Mouse (Mus musculus): ENCODE results near the gene Rpn1.
A peak's percentile ranks its signal among the peaks of the same experiment; 100 is the strongest.
"Not testable (repeated sequence)": the region's sequence is repeated elsewhere in the genome, so short reads cannot be mapped to it uniquely, and the experiment has no call there.

The Rpn1 gene

DNA sequence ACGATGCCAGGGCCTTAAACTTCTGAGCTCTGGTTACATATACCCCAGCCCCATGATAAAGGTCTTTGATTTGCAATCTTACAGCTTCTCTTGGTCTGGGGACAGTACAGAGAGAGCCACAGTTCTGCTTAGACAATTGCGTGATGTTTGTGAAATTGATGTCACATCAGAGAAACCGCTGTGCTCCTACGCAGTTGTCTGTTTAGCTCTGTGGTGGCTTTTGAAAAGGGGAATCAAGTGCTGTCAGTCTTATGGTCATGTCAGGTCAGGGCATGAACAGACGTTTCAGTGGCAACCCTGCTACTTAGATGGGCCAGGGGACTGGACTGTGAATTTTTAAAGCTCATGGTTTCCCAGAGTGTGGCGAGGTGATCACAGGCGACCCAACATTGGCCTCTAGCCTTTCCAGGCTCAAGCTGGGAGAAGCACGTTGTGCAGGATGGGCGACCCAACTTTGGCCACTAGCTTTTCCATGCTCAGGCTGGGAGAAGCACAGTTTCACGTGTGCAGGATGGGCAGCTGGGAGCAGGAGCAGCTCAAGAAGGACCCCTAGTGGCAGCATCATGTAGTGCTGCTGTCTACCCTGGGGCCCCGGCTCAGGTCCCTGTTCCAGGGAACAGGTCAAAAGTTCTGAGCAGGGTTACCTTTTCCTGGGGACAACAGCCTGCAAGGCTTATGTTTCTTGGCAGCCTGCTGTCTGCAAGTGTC, 39.0 kb downstream of the Rpn1 start:
- no peak for DNase-seq

DNA sequence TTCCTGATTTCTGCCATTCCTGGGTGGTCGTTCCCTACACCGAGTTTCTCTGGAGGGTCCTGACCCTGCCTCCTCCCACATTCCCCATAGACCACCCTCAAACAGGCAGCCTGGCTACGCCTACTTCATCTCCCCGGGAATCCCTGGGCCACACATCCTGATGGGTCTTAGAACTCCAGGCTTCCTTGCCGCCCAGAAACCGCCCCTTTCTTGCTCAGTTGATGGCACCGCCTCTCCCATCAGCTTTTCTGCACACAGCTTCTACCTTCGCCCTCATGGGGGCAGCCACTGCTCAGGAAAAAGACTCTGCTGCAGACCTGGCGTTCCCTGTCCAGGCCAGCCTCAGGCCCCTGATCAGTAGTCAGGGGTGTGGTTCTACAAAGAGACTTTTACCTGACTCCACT, 39.6 kb downstream of the Rpn1 start:
- peak; percentile 65 for DNase-seq

DNA sequence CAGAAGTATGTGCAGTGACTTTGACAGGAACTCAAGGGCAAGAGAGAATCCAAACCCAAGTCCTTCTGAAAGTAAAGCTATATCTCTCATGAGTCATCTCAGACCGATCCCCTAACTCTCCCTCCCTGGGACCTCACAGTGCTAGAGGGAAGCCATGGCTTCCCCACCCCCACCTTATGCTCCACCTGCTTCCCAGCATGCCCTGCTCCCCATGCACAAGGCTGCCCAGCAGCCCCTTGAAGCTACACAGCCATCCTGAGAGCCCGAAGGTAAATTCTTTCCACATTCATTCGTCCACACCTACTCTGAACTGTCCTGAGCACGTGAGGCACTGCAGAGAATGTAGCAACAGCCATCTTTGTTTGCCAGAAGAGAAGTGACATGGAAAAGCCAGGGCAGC, 40.3 kb downstream of the Rpn1 start:
- no peak for DNase-seq

- not testable (repeated sequence) for DNase-seq
Measured at GRCm38 (mm10) chr6:88125815-88126214, 41.5 kb downstream of the Rpn1 start.

GRCm38 (mm10) chr6:88131521-88131920, 47.2 kb downstream of the Rpn1 start:
- DNase-seq: no peak

- DNase-seq: no peak
Measured at GRCm38 (mm10) chr6:88132051-88132450, 47.8 kb downstream of the Rpn1 start.

DNA sequence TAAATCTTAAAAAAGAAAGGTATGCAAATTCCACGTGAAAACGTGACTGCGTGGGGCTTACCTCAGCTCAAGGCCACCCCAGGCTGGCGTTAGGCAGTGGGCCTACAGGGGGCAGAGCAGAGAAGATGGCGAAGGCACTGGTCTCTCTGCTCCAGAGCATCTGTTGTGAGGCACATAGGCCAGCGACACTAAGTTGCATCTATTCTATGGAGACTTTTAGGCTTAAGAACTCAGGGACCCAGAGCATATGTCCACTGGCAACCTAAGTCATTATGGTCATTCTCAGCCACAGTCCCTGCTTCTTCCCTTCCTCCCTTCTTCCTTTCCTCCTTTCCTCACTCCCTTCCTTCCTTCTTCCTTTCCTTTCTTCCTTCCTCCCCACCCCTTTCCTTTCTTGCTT, 48.8 kb downstream of the Rpn1 start:
- no peak for DNase-seq

- peak; percentile 24 for DNase-seq
Measured at GRCm38 (mm10) chr6:88133878-88134277, 49.6 kb downstream of the Rpn1 start.

GRCm38 (mm10) chr6:88136201-88136631, 51.9 kb downstream of the Rpn1 start:
- DNase-seq: peak; percentile 16

DNA sequence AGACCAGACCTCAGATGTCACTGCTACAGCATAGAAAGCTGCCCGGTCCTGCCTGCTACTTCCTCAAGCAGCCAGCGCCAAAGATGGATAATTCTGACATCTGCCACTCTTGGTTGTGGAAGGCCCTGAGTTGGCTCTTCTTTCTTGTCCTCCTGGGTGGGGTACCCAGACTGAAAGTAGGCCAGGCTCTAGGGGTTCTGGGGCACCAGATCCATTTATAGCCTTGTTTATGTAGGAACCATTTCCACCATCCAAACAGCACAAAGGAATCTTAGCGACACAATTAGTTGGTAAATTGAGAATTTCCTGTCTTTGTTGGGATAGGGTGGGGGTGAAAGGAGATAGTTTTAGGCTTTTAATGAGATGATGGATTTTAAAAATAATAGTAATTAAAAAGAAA, 54.2 kb downstream of the Rpn1 start:
- DNase-seq: no peak

DNA sequence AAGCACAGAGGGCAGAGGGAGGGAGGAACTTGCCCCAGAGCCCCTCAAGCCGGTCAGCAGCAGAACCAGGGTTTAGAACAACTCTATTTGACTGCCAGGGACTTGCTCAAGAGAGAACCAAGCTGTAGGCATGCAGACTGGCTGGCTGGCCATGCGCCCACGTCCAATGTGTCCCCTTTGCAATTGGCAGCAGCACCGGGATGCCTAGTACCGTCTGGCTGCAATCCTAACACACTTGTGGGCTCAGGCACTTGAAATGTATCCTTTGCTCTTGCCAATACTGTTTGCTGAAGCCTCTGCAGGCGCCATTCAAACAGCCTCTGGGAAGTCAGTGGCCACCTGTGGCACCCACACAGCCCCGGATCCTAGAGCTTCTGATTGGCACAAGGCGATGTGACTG, 56.0 kb downstream of the Rpn1 start:
- DNase-seq: no peak

- no peak for DNase-seq
Measured at GRCm38 (mm10) chr6:88145793-88146192, 61.5 kb downstream of the Rpn1 start.

- no peak for DNase-seq
Measured at GRCm38 (mm10) chr6:88146576-88146975, 62.3 kb downstream of the Rpn1 start.

- DNase-seq: peak; percentile 67
Measured at GRCm38 (mm10) chr6:88147411-88148003, 63.2 kb downstream of the Rpn1 start.

- no peak for DNase-seq
Measured at GRCm38 (mm10) chr6:88151335-88151734, 67.1 kb downstream of the Rpn1 start.

DNA sequence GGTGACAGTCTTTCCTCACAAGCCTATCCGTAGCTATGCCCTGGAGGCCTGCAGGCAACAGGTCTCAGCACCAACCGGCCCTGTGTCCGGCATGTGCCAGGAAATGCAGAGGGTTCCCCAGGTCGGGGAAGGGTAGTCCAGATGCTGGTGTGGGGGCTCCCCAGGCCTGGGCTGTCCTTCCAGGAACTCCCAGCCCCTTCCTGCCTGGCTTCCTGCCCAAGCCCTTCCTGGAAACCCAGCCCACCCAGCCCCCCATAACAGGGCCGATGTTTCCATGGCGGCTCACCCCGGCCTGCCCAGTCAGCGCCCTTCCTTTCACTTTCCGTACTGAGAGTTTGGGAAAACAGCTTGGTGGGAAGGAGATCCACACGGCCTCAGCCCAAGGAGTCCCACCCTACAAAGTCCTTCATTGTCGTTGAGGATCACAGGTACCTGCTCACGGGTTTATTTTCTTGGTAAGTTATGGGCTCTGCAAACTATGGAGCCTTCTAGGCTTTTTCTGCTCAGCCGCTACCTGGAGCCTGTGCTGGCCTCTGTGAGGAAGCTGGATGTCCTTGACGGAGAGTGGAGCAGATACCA, 67.9 kb downstream of the Rpn1 start:
- peak; percentile 50 for DNase-seq

GRCm38 (mm10) chr6:88152979-88153378, 68.7 kb downstream of the Rpn1 start:
- no peak for DNase-seq

Measured in kidney, adult 18-20 months (tissue).